Mouse (Mus musculus): ENCODE results near the gene Tenm2.

DNA sequence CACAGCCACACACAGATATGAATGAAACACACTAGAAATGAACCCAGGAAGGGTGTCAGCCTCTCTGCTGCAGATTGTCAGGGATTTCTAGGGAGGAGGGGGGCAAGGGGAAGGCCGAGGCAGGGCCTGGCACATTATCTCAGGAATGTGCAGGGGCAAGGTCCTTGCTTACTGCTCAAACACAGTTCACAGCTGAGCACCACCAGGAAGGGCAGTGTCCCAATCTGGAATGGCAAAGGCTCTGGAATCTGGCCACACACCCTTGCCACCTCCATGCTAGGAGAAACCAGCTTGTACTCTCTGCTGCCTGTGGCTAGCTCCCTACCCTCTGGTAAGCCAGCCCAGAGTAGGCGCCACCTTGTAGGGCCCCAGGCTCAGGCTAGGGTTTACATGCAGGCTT, 1272.2 kb downstream of the Tenm2 start:
- no peak for TF ChIP-seq CTCF (IDR thresholded peaks at IDR 0.05; ENCODE audit: control insufficient read depth, insufficient read depth, low read length)
- no peak for TF ChIP-seq POLR2A (IDR thresholded peaks at IDR 0.05; ENCODE audit: borderline replicate concordance, control insufficient read depth, low read depth, low read length)

Data from bone marrow, adult 2 months (tissue).